Mouse (Mus musculus) frontal cortex, postnatal 14 days (tissue): ENCODE data around the gene Shisa4.
"Not testable (repeated sequence)": the region's sequence is repeated elsewhere in the genome, so short reads cannot be mapped to it uniquely, and the experiment has no call there.

Experiments used
- DNase-seq, 2 experiments: peaks; one replicate each; pipeline ENCODE4 v3.0.0; 2022; ENCODE audit warnings: low spot score in 2 of 2

Shisa4 gene

GRCm38 (mm10) chr1:135374868-135375581, at the start of gene Shisa4:
Shisa4 (minus strand) TSS chr1:135375237.
- peak in 1 of 2 experiments; percentile 78 for DNase-seq

DNA sequence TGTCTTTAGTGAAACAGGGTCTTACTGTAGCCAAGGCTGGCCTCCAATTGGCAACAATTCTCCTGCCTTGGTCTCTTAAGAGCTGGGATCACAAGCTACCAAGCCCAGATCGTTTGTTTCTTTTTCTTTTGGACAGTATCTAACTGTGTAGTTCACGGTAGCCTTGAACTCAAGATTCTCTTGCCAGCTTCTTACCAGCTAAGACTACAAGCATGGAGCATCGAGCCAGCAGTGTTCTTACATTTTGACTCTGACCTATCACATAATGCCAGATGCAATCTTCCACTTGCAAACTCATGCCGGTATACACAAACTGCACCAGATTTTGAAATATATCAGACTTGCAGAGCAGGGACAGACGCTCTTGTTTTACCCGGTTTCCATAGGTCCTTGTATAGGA, 47.7 kb upstream of the Shisa4 start:
- no peak for DNase-seq

- no peak for DNase-seq
Observed at GRCm38 (mm10) chr1:135413996-135414395, 39.0 kb upstream of the Shisa4 start.

GRCm38 (mm10) chr1:135412130-135412529, 37.1 kb upstream of the Shisa4 start:
- DNase-seq = no peak

DNA sequence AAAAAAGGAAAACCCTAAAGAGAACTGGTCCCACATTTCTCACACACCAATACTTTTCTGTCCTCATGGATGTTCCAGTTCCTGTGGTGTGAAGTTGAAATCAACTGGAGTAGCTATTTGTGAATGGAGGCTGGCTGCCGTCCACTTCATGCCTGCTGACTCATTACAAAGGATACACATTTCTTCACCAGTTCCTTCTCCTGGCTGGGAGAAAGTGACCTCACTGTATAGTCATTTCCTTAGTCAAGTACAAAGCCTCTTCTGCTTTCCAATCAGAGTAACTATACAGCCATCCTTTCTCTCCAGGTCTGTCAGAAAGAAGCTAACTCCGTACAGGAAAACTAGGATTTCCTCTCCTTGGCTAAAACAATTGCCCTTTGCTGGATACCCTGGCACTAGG, 35.9 kb upstream of the Shisa4 start:
- DNase-seq = no peak

DNA sequence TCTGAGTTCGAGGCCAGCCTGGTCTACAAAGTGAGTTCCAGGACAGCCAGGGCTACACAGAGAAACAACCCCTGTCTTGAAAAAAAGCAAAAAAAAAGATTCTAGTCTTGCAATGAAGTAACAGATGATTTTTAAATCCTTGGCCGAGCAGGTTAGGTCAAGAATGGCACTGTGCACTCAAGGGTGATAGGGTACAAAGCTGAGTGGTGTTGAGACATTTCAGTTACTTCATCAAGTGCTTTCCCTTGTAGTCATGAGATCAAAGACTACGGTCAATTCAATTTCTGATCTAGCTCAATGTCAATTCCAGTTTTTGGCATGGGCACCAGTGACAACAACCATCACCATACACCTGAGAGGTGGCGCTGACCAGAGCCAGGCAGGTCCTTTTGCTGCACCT, 33.9 kb upstream of the Shisa4 start:
- no peak for DNase-seq

DNA sequence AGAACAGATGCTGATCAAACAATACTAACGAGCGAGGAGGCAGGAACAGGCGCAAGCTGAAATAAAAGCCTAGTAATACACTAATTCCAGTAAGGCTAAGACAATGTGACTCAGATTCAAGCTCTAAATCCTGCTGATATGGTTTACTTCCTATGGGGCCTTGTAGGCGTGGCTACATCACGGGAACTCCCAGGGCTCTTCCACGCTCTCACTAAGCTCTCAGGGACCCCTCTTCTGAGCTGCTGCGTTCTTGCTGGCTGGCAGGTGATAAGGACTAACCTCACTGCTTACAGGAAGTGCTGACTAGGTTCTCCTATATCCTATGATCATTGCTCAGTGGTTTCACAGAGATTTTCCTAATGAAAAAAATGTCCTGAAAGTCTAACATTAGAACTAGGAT, 30.3 kb upstream of the Shisa4 start:
- no peak for DNase-seq

GRCm38 (mm10) chr1:135401452-135402110, 26.5 kb upstream of the Shisa4 start:
- DNase-seq = no peak

DNA sequence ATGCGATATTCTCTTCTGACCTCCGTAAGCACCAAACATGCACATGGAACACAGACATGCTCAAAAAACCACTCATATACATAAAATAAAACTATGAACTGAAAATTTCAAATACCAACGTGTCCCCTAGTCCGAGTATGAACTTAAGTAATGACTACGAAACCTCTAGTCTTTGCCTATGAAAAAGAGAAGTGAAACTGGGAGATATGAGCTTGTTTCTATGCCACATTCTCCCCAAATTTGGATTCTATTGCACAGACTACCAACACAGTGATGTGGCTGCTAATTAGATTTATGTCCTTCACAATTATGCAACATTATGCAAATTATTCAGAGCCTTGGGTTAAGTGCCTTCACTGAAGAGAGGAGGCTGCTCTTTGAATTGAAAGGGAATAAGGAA, 24.4 kb upstream of the Shisa4 start:
- no peak for DNase-seq

DNA sequence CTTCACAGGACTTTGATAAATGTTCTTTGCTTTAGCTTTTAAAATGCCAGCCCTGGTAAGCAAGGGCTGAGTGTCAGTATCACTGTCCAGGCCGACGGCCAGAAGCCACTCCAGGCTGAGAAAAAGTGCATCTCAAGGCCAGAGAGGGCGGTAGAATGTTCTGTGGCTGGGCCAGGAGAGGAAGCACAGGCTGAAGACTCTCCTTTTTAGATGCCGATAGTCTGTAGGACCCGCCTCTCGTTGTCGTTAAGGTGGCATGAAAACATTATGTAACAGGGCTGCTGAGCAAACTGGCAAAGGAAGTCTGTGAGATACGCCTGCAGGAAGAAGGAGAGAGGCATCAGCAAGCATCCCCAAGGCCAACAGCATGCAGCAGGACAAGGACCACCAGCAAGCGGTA, 10.1 kb upstream of the Shisa4 start:
- no peak for DNase-seq

- DNase-seq = no peak
Observed at GRCm38 (mm10) chr1:135384171-135384570, 9.1 kb upstream of the Shisa4 start.

GRCm38 (mm10) chr1:135381560-135381959, 6.5 kb upstream of the Shisa4 start:
- DNase-seq = not testable (repeated sequence)

- DNase-seq = no peak
Observed at GRCm38 (mm10) chr1:135380071-135380991, 5.3 kb upstream of the Shisa4 start.

DNA sequence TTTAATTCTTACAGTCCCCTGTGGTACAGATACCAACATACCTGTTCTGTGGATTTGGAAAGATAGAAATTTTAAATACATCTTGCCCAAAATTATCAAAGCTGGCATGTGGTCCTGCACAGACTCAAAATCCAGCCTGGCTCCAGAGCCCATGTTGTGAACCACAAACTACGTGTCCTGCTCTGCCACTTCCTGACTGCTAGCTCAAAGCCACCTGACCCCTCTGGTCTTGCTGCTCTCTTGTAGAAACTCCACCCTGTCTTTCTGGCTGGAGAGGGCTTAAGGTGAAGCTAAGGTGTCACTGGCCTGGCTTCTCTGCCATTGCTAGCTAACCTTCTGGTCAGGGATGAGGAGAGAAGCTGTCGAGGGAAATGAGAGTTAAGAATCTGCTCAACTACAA, 4.0 kb upstream of the Shisa4 start:
- no peak for DNase-seq

DNA sequence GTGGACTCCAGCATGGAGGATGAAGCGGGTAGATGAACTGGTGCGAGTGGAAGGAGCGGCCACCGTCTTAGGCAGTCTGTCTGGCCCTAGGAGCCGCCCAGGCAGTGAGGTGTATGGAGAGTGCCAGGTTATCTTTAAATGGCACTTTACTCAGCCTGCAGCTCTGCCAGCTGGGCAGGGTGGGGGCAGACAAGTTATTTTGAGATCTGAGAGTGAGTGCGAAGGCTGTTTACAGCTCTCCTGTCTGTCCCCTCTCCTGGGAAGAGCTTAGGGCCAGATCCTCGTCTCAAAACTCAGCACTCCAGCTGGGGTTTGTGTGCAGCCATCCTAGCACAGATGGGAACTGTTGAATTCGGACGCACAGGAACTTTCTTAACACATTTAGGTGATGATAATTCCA, 3.5 kb upstream of the Shisa4 start:
- no peak for DNase-seq

GRCm38 (mm10) chr1:135374175-135374867, 716 bp downstream of the Shisa4 start:
- no peak for DNase-seq

DNA sequence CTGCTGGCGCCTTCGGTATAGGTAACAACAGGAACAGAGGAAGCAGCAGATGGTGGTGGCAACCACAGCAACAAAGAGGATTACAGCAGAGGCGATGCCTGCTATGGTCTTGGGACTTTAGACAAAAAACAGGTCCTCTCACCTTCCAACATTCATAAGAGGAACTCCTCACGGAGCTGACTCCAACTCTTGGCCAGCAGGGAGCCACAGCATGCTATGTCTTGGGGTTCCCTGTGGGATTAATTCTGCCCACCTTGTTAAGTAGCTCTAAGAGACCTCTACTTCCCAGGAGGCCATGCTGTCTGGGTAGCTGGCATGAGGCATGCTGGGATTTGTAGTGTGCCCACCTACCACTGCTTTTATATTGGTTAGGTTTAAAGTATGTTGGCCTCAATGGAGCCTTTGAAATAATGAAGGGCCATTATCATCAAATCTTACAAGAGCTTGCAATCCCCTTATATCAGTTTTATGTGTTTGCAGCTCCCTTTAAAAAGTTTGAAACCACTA, 1.8 kb downstream of the Shisa4 start:
- DNase-seq = no peak

- DNase-seq = no peak
Observed at GRCm38 (mm10) chr1:135369415-135369814, 5.6 kb downstream of the Shisa4 start.

DNA sequence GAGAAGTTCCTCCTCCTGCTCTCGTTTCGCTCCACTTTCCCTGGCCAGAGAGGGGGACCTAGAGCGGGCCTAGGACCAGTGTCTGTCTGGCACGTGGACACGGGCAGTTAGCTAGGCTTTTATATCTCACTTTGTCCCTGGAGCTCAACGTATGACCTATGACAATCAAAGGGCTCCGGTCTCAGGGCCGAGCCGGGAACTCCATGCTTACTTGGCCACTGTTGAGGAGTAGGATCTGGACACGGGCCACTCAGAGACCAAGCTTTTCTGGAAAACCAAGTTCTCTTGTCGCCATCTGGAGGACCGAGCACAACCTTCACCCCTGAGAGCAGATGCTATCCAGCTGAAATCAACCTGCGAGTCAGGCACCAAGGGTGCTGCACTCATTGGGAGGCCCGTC, 6.1 kb downstream of the Shisa4 start:
- no peak for DNase-seq

DNA sequence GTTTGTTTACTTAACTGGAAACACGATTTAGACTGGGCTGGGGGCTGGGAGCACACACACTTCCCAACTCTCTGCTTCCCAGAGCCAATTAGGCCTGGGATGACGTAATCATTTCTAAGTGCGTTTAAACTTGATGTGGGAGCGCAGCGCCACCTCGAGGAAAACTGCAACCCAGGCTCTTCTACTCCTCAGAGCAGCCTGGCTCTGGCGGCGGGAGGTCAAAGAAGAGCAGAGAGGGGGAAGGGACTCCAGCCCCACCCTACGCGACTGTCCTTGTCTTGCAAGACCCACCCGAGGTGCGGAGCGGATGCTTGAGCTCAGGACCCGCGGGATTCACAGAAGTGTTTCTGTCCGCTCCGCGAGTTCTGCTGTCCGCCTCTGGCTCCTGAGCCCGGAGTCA, 6.8 kb downstream of the Shisa4 start:
- peak; percentile 82 to 83 for DNase-seq

DNA sequence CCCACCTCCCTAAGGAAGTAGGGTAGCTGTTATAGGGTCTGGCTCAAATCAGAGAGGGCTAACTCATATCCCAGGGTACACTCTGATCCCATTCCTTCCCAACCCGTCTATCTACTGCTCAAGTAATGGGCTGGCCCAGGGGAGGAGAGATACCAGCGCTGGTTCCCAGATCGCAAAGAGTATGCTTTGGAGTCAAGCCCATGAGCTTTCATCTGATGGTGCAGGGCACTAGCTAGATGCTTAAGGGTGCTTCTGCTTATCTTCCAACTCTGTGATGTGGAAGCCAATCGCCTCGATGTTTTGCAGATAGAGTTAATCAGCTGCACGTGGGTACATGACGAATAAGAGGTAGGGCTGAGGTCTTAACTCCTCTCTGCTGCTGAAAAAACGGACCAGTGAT, 7.4 kb downstream of the Shisa4 start:
- DNase-seq = no peak

GRCm38 (mm10) chr1:135367005-135367404, 8.0 kb downstream of the Shisa4 start:
- DNase-seq = no peak
